Mouse (Mus musculus): ENCODE data around the gene Fhl3.
"Not testable (repeated sequence)": the region's sequence is repeated elsewhere in the genome, so short reads cannot be mapped to it uniquely, and the experiment has no call there.

Fhl3 gene

DNA sequence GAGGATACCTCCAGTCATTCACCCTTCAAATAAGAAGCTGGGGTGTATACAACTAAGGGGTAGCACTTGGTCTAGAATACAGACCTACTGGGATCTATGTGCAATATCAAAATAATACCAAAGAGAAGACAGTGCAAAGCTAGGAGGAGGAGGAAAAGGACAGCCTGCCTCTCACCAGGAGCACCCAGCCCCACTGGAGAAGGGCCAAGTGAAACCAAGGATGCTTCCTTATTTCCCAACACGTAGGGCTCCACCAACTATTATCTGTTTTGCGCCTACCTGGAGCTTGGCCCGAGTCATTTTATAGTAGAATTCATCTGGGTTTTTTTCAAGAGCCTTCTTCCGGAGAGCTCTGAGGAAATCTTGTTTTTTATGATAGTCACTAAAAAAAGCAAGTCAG is 17.0 kb upstream of the Fhl3 start:
- DNase-seq (ENCODE audit: low spot score in 2 of 2), result no peak

- no peak for DNase-seq (ENCODE audit: low spot score in 2 of 2)
These were observed 15.5 kb upstream of the Fhl3 start for GRCm38 (mm10) chr4:124685004-124685403.

- no peak for DNase-seq (ENCODE audit: low spot score in 2 of 2)
These were observed 15.0 kb upstream of the Fhl3 start for GRCm38 (mm10) chr4:124685453-124685852.

DNA sequence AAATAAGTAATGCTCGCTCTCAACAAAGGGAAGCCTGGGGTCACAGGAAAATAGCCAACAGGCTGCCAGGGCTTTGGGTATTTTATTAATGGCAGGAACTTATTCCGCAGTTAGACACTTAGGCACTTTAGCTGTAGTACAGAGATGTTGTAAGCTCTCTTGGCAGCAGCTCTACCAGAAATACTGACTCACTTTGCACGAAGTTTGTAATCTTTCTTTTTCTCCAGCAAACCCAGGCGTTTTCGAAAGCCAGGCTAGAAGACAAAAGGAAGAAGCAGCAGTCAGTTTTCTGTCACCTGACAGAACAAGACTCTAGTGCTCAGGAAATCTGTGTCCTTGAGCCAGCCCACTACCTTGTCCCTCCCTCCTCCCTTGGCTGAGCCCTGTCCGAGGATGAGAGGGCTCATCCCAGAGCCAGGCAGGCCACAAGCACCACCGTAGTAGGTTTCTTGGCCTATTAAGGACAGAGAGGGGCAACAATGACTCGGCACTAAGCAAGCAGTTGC is 14.6 kb upstream of the Fhl3 start:
- no peak for DNase-seq (ENCODE audit: low spot score in 2 of 2)

GRCm38 (mm10) chr4:124691455-124691854 is 9.0 kb upstream of the Fhl3 start:
- no peak for DNase-seq (ENCODE audit: low spot score in 2 of 2)

- no peak for DNase-seq (ENCODE audit: low spot score in 2 of 2)
These were observed 8.1 kb upstream of the Fhl3 start for GRCm38 (mm10) chr4:124692416-124692861.

DNA sequence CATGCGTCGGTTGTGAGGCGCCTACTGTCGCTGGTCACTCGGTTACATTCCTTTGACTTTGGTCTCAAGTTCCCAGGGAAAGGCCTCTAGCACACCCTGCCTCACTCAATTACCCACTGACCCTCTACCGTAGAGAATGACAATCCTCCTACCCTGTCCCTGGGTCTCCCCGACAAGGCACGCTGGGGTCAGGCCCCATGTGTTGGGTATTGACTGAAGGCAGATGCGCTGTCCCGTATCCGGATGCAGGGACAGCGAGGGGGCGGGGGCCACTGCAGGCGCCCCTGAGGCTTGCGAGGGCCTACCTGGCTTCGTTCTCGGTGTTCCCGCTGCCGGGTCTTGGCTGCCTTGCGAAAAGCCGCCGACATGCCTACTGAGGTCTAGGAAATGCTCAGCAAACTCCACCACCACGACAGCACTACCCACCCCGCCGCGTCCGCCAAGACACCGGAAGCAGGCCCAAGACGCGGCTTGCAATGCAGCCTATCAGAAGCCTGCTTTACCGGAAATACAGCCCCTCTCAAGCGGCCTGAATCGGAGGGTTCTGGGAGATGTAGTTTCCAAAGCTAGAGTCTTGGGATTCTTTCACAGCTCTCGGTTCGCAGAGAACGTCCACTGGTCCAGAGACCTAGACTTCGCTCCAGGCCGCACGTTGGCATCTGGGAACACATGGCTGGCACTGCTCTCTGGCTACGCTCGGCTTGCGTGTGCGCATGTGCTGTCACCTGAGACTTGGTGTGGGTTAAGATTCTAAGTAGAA is 7.2 kb upstream of the Fhl3 start, which contains the start of gene Utp11:
Gene Utp11, minus strand, starts transcription at position 466 of the 760 bp plus-strand sequence.
- peak; percentile 75 to 84 for DNase-seq (ENCODE audit: low spot score in 2 of 2)

DNA sequence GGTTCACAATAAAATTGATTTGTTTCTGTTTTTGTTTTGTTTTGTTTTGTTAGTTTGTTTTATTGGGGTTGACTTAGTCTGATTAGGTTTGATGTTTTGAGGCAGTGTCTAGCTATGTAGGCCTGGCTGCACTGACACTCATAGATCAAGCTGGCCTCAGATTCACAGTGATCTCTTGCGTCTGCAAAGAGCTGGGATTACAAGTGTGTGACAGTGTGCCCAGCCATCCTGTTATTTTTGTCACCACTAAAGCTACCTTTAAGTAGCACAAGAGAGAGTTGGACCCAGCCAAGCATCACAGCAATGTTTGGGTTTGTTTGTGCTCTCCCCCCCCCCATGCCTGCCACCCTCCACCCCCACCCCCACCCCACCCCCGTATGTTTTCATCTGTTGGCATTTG is 5.9 kb upstream of the Fhl3 start:
- DNase-seq (ENCODE audit: low spot score in 2 of 2), result no peak

GRCm38 (mm10) chr4:124695786-124696516 is 4.5 kb upstream of the Fhl3 start:
- DNase-seq (ENCODE audit: low spot score in 2 of 2), result no peak

GRCm38 (mm10) chr4:124699791-124700190 is 710 bp upstream of the Fhl3 start:
- no peak for DNase-seq (ENCODE audit: low spot score in 2 of 2)

DNA sequence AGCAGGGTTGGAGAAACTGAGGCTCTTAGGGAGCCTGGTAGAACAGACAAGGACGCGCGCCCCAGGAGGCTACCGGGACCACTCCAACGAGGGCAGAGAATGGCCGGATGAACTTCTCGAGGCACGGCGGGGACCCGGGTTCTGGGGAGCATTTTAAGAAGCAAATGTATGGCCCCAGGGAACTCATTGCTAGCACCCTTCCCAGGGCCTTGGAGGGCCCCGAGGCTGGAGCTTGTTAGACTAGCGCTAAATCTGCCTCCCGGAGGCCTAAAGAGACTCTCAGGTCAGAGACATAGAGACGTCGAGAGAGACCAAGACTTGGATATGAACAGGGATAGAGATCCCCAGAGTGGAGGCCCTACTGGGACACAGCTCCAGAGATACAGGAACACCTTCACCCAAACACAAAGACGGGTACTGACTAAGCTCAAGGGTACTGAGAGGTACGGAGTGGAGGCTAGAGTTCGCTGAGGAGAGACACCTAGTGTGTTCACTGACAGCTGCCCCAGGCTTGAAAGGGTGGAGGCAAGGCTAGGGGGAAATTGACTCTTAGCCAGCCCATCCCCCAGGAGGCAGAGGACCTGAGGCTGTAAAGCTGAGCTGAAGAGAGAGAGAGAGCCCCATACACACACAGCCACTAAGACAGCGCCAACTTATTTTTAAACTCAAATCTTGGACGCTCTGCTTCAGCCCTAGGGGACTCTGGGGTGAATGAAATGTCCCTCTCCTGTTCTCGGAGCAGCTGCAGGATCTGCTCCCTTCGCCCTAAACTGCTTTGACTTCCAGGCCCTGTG is 748 bp downstream of the Fhl3 start:
- DNase-seq (ENCODE audit: low spot score in 2 of 2), result no peak

- DNase-seq (ENCODE audit: low spot score in 2 of 2), result no peak
These were observed 1.4 kb downstream of the Fhl3 start for GRCm38 (mm10) chr4:124701916-124702315.

DNA sequence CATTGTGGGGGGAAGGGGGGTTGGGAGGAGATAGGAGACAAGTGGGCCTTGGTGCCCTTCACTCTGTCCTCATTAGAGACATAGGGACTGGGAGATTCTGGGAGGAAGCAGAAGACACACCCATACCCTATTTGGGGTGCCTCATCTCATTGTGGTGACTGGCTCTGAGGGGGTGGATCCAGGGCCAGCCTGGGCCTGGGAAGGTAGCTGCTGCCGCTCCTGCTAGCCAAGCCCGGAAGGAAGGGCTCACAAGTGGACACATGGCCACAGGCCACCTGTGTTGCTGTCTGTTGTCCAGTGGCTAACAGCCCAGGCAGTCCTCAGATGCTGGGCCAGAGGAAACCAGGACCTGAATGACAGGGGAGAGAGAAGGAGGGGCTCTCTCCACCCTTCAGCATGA is 2.9 kb downstream of the Fhl3 start:
- no peak for DNase-seq (ENCODE audit: low spot score in 2 of 2)

GRCm38 (mm10) chr4:124703881-124704796 is 3.6 kb downstream of the Fhl3 start:
- no peak for DNase-seq (ENCODE audit: low spot score in 2 of 2)

DNA sequence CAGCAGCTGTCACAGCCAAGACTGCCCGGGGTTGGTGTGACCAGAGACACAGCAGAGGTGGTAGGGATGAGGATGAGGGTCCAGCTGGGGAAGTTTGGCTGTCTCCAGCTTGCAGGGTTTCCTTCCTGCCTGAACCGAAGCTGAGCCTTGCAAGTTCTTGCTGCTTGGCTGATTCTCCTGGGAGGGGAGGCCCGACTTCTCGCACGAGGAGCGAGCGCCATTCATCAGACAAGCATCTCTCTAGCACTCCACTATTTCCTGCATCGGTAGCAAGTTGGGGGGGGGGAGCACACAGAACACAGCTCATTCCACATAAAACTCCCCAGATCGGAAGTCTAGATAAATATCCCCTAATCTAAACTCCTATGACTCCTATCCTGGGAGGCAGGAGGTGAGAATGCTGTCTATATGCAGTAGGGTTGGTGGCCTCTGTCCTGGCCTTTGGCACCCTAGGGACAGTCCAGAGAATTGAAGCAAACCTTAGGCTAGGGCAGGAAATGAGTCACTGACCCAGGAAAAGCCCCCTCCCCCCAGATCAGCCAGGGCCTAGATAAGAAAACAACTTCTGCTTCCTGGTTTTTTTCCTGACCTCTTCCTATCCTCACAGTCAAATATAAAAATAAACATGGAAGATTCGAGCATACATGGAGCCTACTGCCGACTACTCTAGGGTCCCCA is 4.4 kb downstream of the Fhl3 start:
- no peak for DNase-seq (ENCODE audit: low spot score in 2 of 2)

GRCm38 (mm10) chr4:124705661-124706269 is 5.3 kb downstream of the Fhl3 start:
- DNase-seq (ENCODE audit: low spot score in 2 of 2), result no peak

GRCm38 (mm10) chr4:124707381-124708199 is 7.1 kb downstream of the Fhl3 start:
- DNase-seq (ENCODE audit: low spot score in 2 of 2), result not testable (repeated sequence)

- DNase-seq (ENCODE audit: low spot score in 2 of 2), result not testable (repeated sequence)
These were observed 7.7 kb downstream of the Fhl3 start for GRCm38 (mm10) chr4:124708200-124708517.

Data from right cerebral cortex, postnatal 36 days (tissue).